Mouse (Mus musculus) CD4-positive, CD25-positive, alpha-beta regulatory T cell, adult 4 months (primary cell): ENCODE data around the gene Aarsd1. TPM values are rescaled to one million over a fixed set of nuclear protein-coding genes. Genes with fewer than 3 reads are reported as not detected.
A peak's percentile ranks its signal among the peaks of the same experiment; 100 is the strongest.
"Not testable (repeated sequence)": the region's sequence is repeated elsewhere in the genome, so short reads cannot be mapped to it uniquely, and the experiment has no call there.

Source experiments
- ATAC-seq: one replicate; pipeline ENCODE4 v1.8.0; 2017
- polyA plus RNA-seq, 2 experiments: library from polyadenylated mRNA; unstranded; fragments of 100-300 nt; shearing (Covaris generic); gene quantifications; one replicate each; pipeline ENCODE4 v1.2.1; 2017

Gene Aarsd1
- polyA plus RNA-seq, 2 experiments from 2014 or later, result 36.2 to 41.6 TPM

GRCm38 (mm10) chr11:101446860-101447259, 29.4 kb upstream of the Aarsd1 start:
- ATAC-seq, result not testable (repeated sequence)

- ATAC-seq, result no peak
Measured at GRCm38 (mm10) chr11:101446319-101446718, 28.9 kb upstream of the Aarsd1 start.

- no peak for ATAC-seq
Measured at GRCm38 (mm10) chr11:101442760-101443159, 25.3 kb upstream of the Aarsd1 start.

GRCm38 (mm10) chr11:101442127-101442693, 24.8 kb upstream of the Aarsd1 start, which contains the start of gene Rpl27:
Rpl27 (plus strand) TSS chr11:101442298.
- peak; percentile 97 for ATAC-seq

GRCm38 (mm10) chr11:101441450-101442126, 24.2 kb upstream of the Aarsd1 start:
- not testable (repeated sequence) for ATAC-seq

- ATAC-seq, result not testable (repeated sequence)
Measured at GRCm38 (mm10) chr11:101438006-101438405, 20.6 kb upstream of the Aarsd1 start.

- no peak for ATAC-seq
Measured at GRCm38 (mm10) chr11:101436916-101437315, 19.5 kb upstream of the Aarsd1 start.

- ATAC-seq, result no peak
Measured at GRCm38 (mm10) chr11:101435831-101436230, 18.4 kb upstream of the Aarsd1 start.

- ATAC-seq, result no peak
Measured at GRCm38 (mm10) chr11:101433396-101433795, 16.0 kb upstream of the Aarsd1 start.

- ATAC-seq, result no peak
Measured at GRCm38 (mm10) chr11:101431327-101431726, 13.9 kb upstream of the Aarsd1 start.

- ATAC-seq, result no peak
Measured at GRCm38 (mm10) chr11:101426165-101426564, 8.8 kb upstream of the Aarsd1 start.

- ATAC-seq, result peak; percentile 92
Measured at GRCm38 (mm10) chr11:101424925-101425813, 7.8 kb upstream of the Aarsd1 start, which contains the start of the genes Rundc1 and Ptges3l. Rundc1 (plus strand) TSS chr11:101425085. Ptges3l (minus strand) TSS chr11:101425333.

GRCm38 (mm10) chr11:101424105-101424851, 6.9 kb upstream of the Aarsd1 start, which contains the start of gene Gm27029:
Gm27029 (minus strand) TSS chr11:101424796.
- peak; percentile 5 for ATAC-seq

GRCm38 (mm10) chr11:101420148-101420547, 2.7 kb upstream of the Aarsd1 start:
- ATAC-seq, result no peak

GRCm38 (mm10) chr11:101419610-101420009, 2.2 kb upstream of the Aarsd1 start:
- ATAC-seq, result no peak

- ATAC-seq, result no peak
Measured at GRCm38 (mm10) chr11:101418991-101419390, 1.6 kb upstream of the Aarsd1 start.

- peak; percentile 33 for ATAC-seq
Measured at GRCm38 (mm10) chr11:101416433-101417100, 848 bp downstream of the Aarsd1 start.

GRCm38 (mm10) chr11:101415306-101415705, 2.1 kb downstream of the Aarsd1 start:
- ATAC-seq, result no peak

- ATAC-seq, result no peak
Measured at GRCm38 (mm10) chr11:101395110-101395509, 22.3 kb downstream of the Aarsd1 start.

GRCm38 (mm10) chr11:101381817-101382216, 35.6 kb downstream of the Aarsd1 start:
- ATAC-seq, result no peak

- ATAC-seq, result no peak
Measured at GRCm38 (mm10) chr11:101378926-101379325, 38.5 kb downstream of the Aarsd1 start.

GRCm38 (mm10) chr11:101378196-101378595, 39.2 kb downstream of the Aarsd1 start:
- ATAC-seq, result not testable (repeated sequence)
